Mouse (Mus musculus) ES-E14 (cell line): ENCODE measurements at regions not wholly inside any gene's neighbourhood (a gene's known extent, or its start where the extent isn't known, plus 50 kb on each side); places are given as distances from the start of the nearest gene placed in this dataset.
A peak's percentile ranks its signal among the peaks of the same experiment; 100 is the strongest.

Source experiments
- DNase-seq: peaks from one replicate; pipeline ENCODE4 v3.0.0-alpha.2; 2013; ENCODE audit warnings: low read depth, low spot score
- H3K27ac ChIP-seq: 2 replicates; pipeline ENCODE4 v1.5.1; 2012; ENCODE audit warnings: low read depth, mild to moderate bottlenecking, low read length, moderate library complexity, mixed read lengths; ENCODE audit not compliant: poor library complexity, insufficient read depth, severe bottlenecking
- H3K36me3 ChIP-seq: 2 replicates; pipeline ENCODE4 v1.6.1; 2012; ENCODE audit warnings: mild to moderate bottlenecking, low read length, moderate library complexity, mixed read lengths; ENCODE audit not compliant: control insufficient read depth, poor library complexity, insufficient read depth, severe bottlenecking
- H3K4me1 ChIP-seq, 2 experiments: fragments of 150-350 bp in 1 of 2; sonication (generic) in 1 of 2; 2 replicates each; pipeline ENCODE4 v1.6.1; 2012; ENCODE audit warnings: low read length in 2 of 2, mild to moderate bottlenecking in 1 of 2, mixed read lengths in 1 of 2; ENCODE audit not compliant: control insufficient read depth in 2 of 2, insufficient read depth in 2 of 2, poor library complexity in 1 of 2
- H3K4me3 ChIP-seq, 2 experiments: fragments of 150-350 bp in 1 of 2; sonication (generic) in 1 of 2; 2 replicates each; pipeline ENCODE4 v1.5.1; 2012; ENCODE audit warnings: low read length in 2 of 2, low read depth in 1 of 2, mild to moderate bottlenecking in 1 of 2, mixed read lengths in 1 of 2; ENCODE audit not compliant: insufficient read depth in 1 of 2, poor library complexity in 1 of 2, severe bottlenecking in 1 of 2
- H3K9ac ChIP-seq: 2 replicates; pipeline ENCODE4 v1.6.1; 2012; ENCODE audit warnings: low read depth, mild to moderate bottlenecking, low read length, mixed read lengths; ENCODE audit not compliant: poor library complexity, insufficient read depth, severe bottlenecking
- H3K9me3 ChIP-seq: fragments of 150-350 bp; sonication (generic); 2 replicates; pipeline ENCODE4 v1.6.1; 2012; ENCODE audit warnings: low read depth, mild to moderate bottlenecking, low read length; ENCODE audit not compliant: control insufficient read depth, insufficient read depth
- CHD2 ChIP-seq: IDR thresholded peaks from 2 replicates; pipeline ENCODE4 v1.6.1; 2014; ENCODE audit warnings: mild to moderate bottlenecking, low read depth, low read length, inconsistent platforms
- HCFC1 ChIP-seq: IDR thresholded peaks from 2 replicates; pipeline ENCODE4 v1.6.1; 2012; ENCODE audit warnings: low read length, inconsistent platforms, borderline replicate concordance; ENCODE audit not compliant: insufficient read depth
- MAFK ChIP-seq: IDR thresholded peaks from 2 replicates; pipeline ENCODE4 v1.6.1; 2014; ENCODE audit warnings: mild to moderate bottlenecking, low read depth, low read length, inconsistent platforms; ENCODE audit not compliant: insufficient read depth
- ZC3H11A ChIP-seq: IDR thresholded peaks from 2 replicates; pipeline ENCODE4 v1.6.1; 2012; ENCODE audit warnings: low read depth, mild to moderate bottlenecking, inconsistent platforms, low read length, borderline replicate concordance
- ZNF384 ChIP-seq: IDR thresholded peaks from 2 replicates; pipeline ENCODE4 v1.6.1; 2012; ENCODE audit warnings: low read depth, low read length, inconsistent platforms
- in situ Hi-C, 2 experiments: fragments of 600-800 bp; cut with MboI; formaldehyde crosslinking; loops; one replicate each; pipeline ENCODE4 v1.15.1; 2025; ENCODE audit warnings: low sequenced_read_pairs in 2 of 2, inconsistent platforms in 1 of 2; ENCODE audit not compliant: unreplicated experiment in 2 of 2

- H3K4me3 ChIP-seq = no peak overlapping the region
- H3K9me3 ChIP-seq = no peaks in the 10 kb centered on the region
- no peaks in the 10 kb centered on the region for H3K4me1 ChIP-seq
- H3K27ac ChIP-seq = no peak overlapping the region
- in situ Hi-C loops = loop anchor here in 1 of 2 experiments (25.0 kb wide), 1 partner anchor 236 kb away; no protein-coding TSS in a partner anchor
- no peaks in the 10 kb centered on the region for H3K36me3 ChIP-seq
- no peak for DNase-seq
- no peak overlapping the region for H3K9ac ChIP-seq
- TF ChIP-seq ZC3H11A (no peak), CHD2 (no peak), HCFC1 (no peak), MAFK (no peak), ZNF384 (no peak)
Observed at GRCm38 (mm10) chr14:68973636-68974101, 320.4 kb downstream of the Synb start.

DNA sequence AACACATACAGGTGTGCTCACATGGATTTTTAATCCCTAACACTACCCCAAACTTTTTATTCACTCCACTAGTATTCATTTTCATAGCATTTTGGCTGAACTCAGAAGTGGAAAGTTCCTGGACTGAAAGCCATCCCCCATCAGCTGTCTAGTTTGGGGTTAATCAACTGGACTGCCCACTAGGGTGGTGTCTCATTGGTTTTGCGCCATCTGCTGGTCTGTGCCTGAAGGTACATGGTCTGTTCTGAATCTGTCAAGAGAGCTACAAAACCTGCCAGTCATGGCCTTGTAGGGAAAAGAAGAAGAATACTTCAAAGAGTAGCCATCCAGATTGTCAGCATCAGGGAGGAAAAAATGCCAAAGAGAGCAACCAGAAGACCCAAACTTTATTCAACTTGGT, 327.3 kb downstream of the Synb start:
- H3K36me3 ChIP-seq = no peaks in the 10 kb centered on the region
- TF ChIP-seq CHD2 (no peak), MAFK (no peak), ZNF384 (no peak), ZC3H11A (no peak), HCFC1 (no peak)
- no peaks in the 10 kb centered on the region for H3K4me1 ChIP-seq

DNA sequence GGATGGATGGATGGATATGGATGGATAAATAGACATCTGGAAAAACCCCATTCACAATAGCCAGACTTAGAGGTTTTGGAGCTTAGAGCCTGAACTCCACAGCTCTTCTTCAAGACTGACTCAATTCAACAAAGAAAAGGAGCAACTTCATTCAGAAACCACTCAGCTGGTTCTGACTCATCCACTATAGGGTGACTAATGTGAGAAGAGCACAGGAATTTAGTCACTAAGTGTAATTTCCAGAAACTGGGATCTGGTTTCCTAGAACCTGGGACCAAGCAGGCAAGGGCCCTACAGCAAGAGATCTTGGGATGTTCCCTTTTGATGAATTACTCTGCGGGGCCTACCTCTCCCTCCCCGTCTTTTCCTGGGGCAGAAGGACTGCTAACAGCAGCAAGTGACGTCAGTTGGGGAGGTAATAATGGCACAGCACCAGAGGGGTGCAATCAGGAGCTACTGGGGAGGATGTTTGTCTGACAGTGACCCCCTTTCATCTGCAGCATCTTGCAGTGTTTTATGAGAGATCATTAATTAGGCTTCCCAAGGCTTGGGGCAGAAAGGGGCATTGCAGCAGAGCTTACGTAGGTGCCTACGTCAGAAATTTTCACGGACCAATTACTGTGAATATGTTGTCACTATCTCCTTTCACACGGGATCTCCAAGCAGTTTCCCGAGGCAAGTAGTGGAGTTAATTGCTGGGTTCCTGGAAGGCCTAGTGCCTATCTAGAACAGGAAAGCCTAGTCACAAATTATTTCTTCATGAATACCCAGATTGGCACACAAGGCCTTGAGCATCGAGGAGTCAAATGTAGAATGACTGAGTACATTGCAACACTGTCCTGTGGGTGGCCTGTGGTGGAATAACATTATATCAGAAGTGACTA, 339.3 kb downstream of the Synb start:
- TF ChIP-seq ZC3H11A (no peak), MAFK (no peak), CHD2 (no peak), ZNF384 (no peak), HCFC1 (no peak)
- Histone ChIP-seq H3K4me3 (no peak overlapping the region), H3K36me3 (no peaks in the 10 kb centered on the region), H3K9ac (no peak overlapping the region), H3K27ac (no peak overlapping the region), H3K4me1 (no peaks in the 10 kb centered on the region), H3K9me3 (no peaks in the 10 kb centered on the region)
- in situ Hi-C loops = loop anchor here in 1 of 2 experiments (25.0 kb wide), 1 partner anchor 218 kb away; no protein-coding TSS in a partner anchor
- no peak for DNase-seq

More for the DNA sequence above, 327.3 kb downstream of the Synb start:
- Histone ChIP-seq H3K9me3 (no peaks in the 10 kb centered on the region), H3K9ac (no peak overlapping the region), H3K4me3 (no peak overlapping the region), H3K27ac (no peak overlapping the region)
- in situ Hi-C loops = loop anchor here in 1 of 2 experiments (25.0 kb wide), 1 partner anchor 229 kb away; no protein-coding TSS in a partner anchor
- DNase-seq = peak; percentile 44

DNA sequence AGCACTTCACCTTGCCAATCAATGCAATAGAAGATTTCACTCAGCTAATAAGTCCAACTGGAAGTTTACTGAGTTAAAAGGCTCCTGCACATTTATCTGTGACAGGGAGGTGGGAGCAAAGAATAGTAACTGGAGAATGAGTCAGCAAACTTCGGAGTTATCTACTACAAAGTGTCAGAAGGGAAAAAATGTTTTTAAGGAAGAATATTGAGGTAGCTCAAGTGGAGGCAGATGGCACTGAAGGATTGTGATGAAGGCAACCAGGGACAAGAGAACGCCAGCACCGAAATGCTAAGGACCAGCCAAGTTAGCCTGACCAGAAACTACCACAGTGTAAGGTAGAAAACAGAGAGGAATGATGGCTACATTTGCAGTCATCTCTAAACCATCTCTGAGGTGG, 348.2 kb downstream of the Synb start:
- DNase-seq = no peak
- Histone ChIP-seq H3K4me1 (no peaks in the 10 kb centered on the region), H3K36me3 (no peaks in the 10 kb centered on the region), H3K9me3 (no peaks in the 10 kb centered on the region), H3K27ac (no peak overlapping the region), H3K9ac (no peak overlapping the region), H3K4me3 (no peak overlapping the region)
- in situ Hi-C loops = no loop called here
- TF ChIP-seq HCFC1 (no peak), CHD2 (no peak), MAFK (no peak), ZNF384 (no peak), ZC3H11A (no peak)
